Mouse (Mus musculus): ENCODE measurements around the gene Stra6. TPM values are rescaled to one million over a fixed set of nuclear protein-coding genes. Genes with fewer than 3 reads are reported as not detected.

Gene Stra6
- total and polyA plus RNA-seq, 2 experiments: not detected

DNA sequence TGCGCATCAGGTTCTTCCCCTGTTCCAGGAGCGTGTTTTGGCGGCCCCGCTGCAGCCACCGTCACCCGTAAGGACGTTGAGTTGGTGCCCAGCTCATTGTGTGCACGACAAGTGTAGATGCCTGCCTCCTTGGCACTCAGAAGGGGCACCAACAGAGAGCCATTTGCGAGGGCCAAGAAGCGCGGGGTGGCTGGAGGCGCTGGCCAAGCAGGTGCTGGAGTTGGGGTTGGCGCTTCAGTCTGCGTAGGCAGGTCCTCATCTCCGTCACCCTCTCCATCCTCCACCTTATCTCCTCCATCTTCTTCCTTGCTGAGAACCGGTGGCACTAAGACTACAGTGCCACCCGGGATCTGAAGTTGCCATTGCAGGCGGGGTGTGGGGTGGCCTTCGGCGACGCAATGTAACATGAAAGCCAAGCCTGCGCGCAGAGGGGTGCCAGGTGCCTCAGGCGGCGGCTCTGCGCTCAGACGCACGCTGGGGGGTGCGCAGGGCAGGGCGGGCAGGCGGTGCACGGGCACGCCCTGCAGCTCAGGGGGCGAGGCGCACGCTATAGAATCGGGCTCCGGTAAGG, 135.3 kb downstream of the Stra6 start:
- no peak overlapping the region for H3K27ac ChIP-seq (replicated peaks; ENCODE audit: insufficient read depth, low read depth, low read length)
- H3K36me3 ChIP-seq (ENCODE audit: control insufficient read depth, insufficient read depth, low read length): no peaks in the 10 kb centered on the region
- WGBS: 3% methylated on average over 38 of the region's 38 CpGs
- peaks cover 39% of the 10 kb centered on the region for H3K27me3 ChIP-seq (ENCODE audit: control insufficient read depth, insufficient read depth, low read length)
- H3K79me2 ChIP-seq (ENCODE audit: control insufficient read depth, insufficient read depth, low read length): no peaks in the 10 kb centered on the region
- H3K4me3 ChIP-seq (ENCODE audit: insufficient read depth, low read depth, low read length): no peak overlapping the region
- no peak for DNase-seq (ENCODE audit: extremely low read depth, low read depth, low spot score)
- no peaks in the 10 kb centered on the region for H3K4me1 ChIP-seq (ENCODE audit: control insufficient read depth, insufficient read depth, low read length)
- no peak overlapping the region for H3K9ac ChIP-seq (ENCODE audit: low read depth, low read length)
- TF ChIP-seq POLR2A (IDR thresholded peaks at IDR 0.05; ENCODE audit: extremely low read depth, insufficient read depth, low read length) (no peak), CTCF (IDR thresholded peaks at IDR 0.05; ENCODE audit: low read depth, low read length) (no peak)

DNA sequence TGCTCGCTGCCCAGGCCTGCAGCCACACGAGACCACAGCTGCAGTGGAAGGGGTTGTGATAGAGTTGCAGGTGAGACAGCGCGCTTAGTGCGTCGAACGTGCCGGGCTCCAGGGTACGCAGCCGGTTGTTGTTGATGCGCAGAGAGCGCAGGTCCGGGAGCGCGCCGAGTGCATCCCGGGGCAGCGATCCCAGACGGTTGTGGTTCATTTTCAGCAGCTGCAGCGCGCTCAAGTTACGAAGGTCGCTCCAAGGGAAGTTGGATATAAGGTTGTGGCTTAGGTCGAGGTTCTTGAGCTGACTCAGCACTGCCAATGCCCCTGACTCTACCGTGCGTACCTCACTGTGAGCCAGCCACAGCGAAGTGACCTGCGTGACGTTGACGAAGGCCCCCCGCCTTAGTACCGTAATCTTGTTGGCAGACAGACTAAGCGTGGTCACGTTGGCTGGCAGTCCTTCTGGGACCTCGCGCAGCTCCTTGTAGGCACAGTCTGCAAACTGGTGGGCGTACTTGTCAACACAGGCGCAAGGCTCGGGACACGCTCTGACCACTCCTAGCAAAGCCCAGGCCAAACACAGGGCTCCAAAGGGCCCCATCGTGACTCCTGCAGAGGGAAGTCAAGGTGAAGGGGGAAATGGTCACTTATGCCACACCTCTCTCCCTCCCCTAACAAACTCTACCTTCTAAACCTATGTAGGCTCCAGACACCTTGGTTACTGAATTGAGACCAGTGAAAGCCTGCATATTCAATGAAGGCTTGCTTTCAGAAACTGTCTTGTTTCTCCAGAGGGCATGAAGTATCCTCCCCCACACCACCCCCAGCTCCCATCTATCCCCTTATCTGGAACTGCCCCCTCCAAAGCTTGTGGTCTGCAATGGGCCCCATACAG, 136.0 kb downstream of the Stra6 start:
- Histone ChIP-seq H3K27ac (replicated peaks; ENCODE audit: insufficient read depth, low read depth, low read length) (no peak overlapping the region), H3K4me1 (ENCODE audit: control insufficient read depth, insufficient read depth, low read length) (no peaks in the 10 kb centered on the region), H3K79me2 (ENCODE audit: control insufficient read depth, insufficient read depth, low read length) (no peaks in the 10 kb centered on the region), H3K4me3 (ENCODE audit: insufficient read depth, low read depth, low read length) (no peak overlapping the region), H3K36me3 (ENCODE audit: control insufficient read depth, insufficient read depth, low read length) (no peaks in the 10 kb centered on the region), H3K9ac (ENCODE audit: low read depth, low read length) (no peak overlapping the region), H3K27me3 (ENCODE audit: control insufficient read depth, insufficient read depth, low read length) (peaks cover 39% of the 10 kb centered on the region)
- TF ChIP-seq POLR2A (IDR thresholded peaks at IDR 0.05; ENCODE audit: extremely low read depth, insufficient read depth, low read length) (no peak), CTCF (IDR thresholded peaks at IDR 0.05; ENCODE audit: low read depth, low read length) (no peak)
- DNase-seq (ENCODE audit: extremely low read depth, low read depth, low spot score): no peak
- 3% methylated on average over 41 of the region's 41 CpGs for WGBS

DNA sequence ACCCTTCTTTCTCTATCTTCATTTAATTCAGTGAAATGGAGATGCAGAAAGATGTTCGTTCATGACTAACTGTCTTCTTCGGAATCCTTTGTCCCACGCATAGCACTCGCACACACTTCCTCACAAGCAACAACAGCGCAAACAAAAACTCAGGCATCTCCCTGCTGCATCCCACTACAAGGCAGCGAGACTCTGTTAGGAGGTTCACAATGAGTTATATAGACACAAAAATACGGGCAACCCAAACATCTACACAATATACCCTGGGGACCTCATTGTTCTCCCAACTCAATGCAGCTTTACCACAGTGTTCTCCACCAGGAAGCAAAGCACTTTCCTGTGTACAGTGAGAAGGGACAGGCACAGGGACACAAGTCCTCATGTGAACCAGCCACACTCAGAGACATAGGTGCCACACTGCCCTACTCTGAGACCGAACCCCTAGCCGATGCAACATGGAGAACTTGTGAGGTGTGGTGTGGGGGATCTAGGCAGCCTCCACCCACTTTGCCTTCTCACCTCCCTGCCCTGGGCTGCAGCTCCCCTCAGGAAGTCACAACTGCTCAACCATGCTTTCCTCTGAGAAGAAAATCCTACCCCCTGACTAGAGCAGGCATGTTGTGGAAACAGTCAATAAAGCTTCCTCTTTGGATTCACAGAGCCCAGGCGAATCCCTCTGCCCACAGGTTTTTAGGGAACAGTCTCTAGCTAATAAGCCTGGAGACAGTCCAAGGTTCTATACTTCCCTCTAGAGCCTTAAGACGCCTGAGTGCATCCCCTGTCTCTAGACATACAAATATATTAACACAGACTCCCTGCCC, 136.9 kb downstream of the Stra6 start:
- Histone ChIP-seq H3K4me3 (ENCODE audit: insufficient read depth, low read depth, low read length) (no peak overlapping the region), H3K27me3 (ENCODE audit: control insufficient read depth, insufficient read depth, low read length) (peaks cover 34% of the 10 kb centered on the region), H3K4me1 (ENCODE audit: control insufficient read depth, insufficient read depth, low read length) (no peaks in the 10 kb centered on the region), H3K79me2 (ENCODE audit: control insufficient read depth, insufficient read depth, low read length) (no peaks in the 10 kb centered on the region), H3K27ac (replicated peaks; ENCODE audit: insufficient read depth, low read depth, low read length) (no peak overlapping the region), H3K9ac (ENCODE audit: low read depth, low read length) (no peak overlapping the region), H3K36me3 (ENCODE audit: control insufficient read depth, insufficient read depth, low read length) (no peaks in the 10 kb centered on the region)
- 11% methylated on average over 11 of the region's 11 CpGs for WGBS
- no peak for DNase-seq (ENCODE audit: extremely low read depth, low read depth, low spot score)
- no peak for TF ChIP-seq POLR2A (IDR thresholded peaks at IDR 0.05; ENCODE audit: extremely low read depth, insufficient read depth, low read length)

DNA sequence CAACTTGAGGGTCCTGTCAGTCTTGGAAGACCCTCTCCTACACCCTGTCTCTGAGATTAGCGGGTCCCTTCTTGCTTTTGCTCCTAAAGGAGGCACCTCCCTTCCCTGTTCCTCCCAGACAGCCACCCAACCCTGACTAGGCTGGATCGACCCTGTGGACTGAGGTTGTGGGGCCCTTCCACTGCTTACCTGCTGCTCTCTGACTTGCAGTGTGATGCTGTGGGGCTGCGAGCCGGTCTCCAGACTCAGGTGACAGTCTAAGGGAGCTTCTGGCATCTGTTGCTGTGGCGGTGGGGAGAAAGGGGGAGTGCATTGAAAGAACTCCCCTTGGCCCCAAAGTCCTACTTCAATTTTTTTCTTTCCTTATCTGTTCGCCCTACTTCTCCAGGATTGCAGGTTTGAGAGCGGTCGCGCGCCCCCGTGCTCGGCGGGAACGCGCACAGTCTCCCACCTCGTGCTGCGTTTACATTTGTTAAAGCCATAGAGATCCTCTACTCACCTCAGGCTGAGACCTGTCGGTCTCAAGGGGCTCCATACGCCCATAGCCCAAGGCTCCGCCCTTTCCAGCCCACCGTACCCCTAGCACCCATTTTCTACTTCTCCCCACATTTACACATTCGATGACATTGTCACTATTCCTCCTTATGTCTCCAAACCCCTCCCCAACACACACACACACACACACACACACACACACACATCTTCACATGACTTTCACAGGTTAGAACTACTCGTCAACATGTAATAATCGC, 137.7 kb downstream of the Stra6 start:
- Histone ChIP-seq H3K4me1 (ENCODE audit: control insufficient read depth, insufficient read depth, low read length) (no peaks in the 10 kb centered on the region), H3K9ac (ENCODE audit: low read depth, low read length) (no peak overlapping the region), H3K27me3 (ENCODE audit: control insufficient read depth, insufficient read depth, low read length) (peaks cover 33% of the 10 kb centered on the region; the same call in 1 of the 2 replicates), H3K27ac (replicated peaks; ENCODE audit: insufficient read depth, low read depth, low read length) (no peak overlapping the region), H3K79me2 (ENCODE audit: control insufficient read depth, insufficient read depth, low read length) (no peaks in the 10 kb centered on the region), H3K36me3 (ENCODE audit: control insufficient read depth, insufficient read depth, low read length) (no peaks in the 10 kb centered on the region), H3K4me3 (ENCODE audit: insufficient read depth, low read depth, low read length) (no peak overlapping the region)
- DNase-seq (ENCODE audit: extremely low read depth, low read depth, low spot score): no peak
- 4% methylated on average over 24 of the region's 24 CpGs for WGBS
- no peak for TF ChIP-seq POLR2A (IDR thresholded peaks at IDR 0.05; ENCODE audit: extremely low read depth, insufficient read depth, low read length)
- no peak for TF ChIP-seq CTCF (IDR thresholded peaks at IDR 0.05; ENCODE audit: low read depth, low read length)

DNA sequence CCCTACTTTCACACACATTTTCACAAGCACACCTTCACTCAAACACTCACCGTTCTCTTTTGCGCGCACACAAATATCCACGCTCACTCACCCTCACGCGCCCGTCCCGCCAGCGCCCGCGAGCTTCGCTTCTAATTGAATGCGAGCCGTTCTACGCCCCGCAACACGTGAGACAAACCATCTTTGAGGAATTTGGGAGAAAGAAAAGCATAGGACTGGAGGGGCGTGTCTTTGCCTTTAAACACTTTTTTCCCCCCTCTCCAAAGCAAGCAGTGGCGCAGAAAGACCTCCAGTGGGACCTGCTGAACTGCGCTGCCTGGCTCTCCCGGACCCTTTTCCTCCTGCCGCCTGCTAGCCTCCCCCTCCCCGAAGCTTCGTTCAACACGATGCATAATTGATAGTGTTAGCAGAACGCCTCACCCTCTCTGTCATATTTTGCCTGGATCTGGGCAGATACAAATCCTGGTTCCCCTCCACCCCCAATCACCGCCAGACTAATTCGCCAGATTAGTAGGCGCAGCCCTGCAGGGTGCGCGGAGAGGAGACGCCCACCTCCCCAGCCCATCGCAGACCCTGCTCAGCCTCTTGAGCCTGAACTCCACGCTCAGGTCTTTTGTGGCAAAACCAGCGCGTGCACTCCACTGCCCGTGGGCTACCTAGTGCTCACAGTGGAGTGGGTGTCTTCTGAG, 138.4 kb downstream of the Stra6 start:
- no peak overlapping the region for H3K9ac ChIP-seq (ENCODE audit: low read depth, low read length)
- no peaks in the 10 kb centered on the region for H3K79me2 ChIP-seq (ENCODE audit: control insufficient read depth, insufficient read depth, low read length)
- no peaks in the 10 kb centered on the region for H3K36me3 ChIP-seq (ENCODE audit: control insufficient read depth, insufficient read depth, low read length)
- H3K4me3 ChIP-seq (ENCODE audit: insufficient read depth, low read depth, low read length): no peak overlapping the region
- TF ChIP-seq CTCF (IDR thresholded peaks at IDR 0.05; ENCODE audit: low read depth, low read length) (no peak), POLR2A (IDR thresholded peaks at IDR 0.05; ENCODE audit: extremely low read depth, insufficient read depth, low read length) (no peak)
- no peak for DNase-seq (ENCODE audit: extremely low read depth, low read depth, low spot score)
- peaks cover 30% of the 10 kb centered on the region; the same call in 1 of the 2 replicates for H3K27me3 ChIP-seq (ENCODE audit: control insufficient read depth, insufficient read depth, low read length)
- H3K4me1 ChIP-seq (ENCODE audit: control insufficient read depth, insufficient read depth, low read length): no peaks in the 10 kb centered on the region
- WGBS: 4% methylated on average over 37 of the region's 37 CpGs
- H3K27ac ChIP-seq (replicated peaks; ENCODE audit: insufficient read depth, low read depth, low read length): no peak overlapping the region

Measured in liver, adult 2 months (tissue).